Mouse (Mus musculus): Measurements from ENCODE around the gene Fam208a.

The Fam208a gene

DNA sequence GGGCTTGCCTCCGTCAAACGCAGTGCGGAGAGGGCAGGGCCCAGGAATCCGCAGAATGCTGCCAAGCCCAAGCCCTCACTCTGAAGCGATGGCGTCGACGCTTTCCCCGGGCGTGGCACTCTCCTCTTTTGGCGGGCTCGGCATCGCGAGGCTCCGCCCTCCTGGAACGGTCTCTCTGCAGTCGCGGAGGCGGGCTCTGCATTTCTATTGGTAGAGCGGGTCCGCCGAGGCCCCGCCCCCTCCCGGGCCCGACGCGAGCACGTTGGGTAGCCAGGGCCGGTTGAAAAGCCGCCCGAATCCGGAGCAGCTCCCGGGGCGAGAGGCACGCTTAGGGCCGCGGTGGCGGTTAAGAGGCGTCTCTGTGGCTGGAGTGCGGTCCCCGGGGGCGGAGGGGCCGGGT, at the start of gene Fam208a:
Fam208a (plus strand) TSS at position 262 of the 400 bp plus-strand sequence.
- peak; percentile 96 for DNase-seq (ENCODE audit: low read depth)

DNA sequence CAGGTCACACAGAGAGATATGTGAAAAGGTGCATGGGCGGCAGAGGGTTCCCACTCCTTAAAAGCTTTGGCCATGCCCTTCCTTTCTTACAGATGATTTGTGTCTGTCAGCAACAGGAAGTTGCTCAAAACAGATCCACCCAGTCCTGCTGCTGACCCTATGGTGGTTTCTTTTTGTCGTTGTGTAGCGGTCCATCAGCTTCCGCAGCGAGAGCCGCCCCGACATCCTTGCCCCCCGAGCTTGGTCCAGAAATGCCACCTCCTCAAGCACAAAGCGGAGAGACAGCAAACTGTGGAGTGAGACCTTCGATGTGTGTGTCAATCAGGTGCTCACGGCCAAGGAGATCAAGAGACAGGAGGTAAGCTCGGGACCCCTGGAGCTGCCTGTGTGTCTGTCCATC, 49.2 kb upstream of the Fam208a start:
- no peak for DNase-seq (ENCODE audit: low read depth)

DNA sequence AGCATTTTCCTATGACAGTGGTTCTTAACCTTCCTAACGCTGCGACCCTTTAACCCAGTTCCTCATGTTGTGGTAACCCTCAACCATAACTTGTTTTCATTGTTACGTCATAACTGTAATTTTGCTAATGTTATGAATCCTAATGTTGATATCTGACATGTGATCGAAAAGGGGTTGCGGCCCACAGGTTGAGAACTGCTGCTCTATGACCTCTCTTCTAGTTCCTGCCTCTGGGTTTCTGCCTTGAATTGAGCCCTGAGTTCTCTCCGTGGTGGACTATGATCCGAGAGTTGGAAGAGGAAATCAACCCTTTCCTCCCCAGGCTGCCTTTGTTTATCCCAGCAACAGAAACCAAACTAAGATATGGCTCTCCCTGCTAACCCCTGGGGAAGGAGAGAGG, 47.2 kb upstream of the Fam208a start:
- no peak for DNase-seq (ENCODE audit: low read depth)

DNA sequence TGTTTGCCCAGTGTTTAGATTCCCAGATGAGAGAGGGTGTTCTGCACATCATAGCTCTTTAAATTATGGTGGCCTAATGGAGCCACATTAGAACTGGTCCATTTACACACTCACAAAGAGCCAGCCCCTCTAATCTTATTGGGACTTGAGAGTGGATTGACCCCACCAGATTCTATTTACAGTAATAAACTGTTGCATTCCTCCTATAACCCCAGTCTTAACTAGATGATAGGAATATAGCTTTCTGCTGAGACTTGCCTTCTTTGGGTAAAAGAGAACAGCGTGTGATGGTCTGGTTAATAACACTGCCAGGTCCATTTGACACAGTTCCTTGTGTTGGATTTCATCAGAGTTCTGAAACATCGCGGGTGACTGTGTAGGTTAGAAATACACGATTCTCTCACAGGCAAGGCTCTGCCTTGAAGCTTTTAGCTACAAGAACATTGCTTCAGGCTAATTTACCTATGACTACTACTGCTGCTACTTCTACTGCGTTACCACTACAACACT, 45.3 kb upstream of the Fam208a start:
- DNase-seq (ENCODE audit: low read depth) = no peak

DNA sequence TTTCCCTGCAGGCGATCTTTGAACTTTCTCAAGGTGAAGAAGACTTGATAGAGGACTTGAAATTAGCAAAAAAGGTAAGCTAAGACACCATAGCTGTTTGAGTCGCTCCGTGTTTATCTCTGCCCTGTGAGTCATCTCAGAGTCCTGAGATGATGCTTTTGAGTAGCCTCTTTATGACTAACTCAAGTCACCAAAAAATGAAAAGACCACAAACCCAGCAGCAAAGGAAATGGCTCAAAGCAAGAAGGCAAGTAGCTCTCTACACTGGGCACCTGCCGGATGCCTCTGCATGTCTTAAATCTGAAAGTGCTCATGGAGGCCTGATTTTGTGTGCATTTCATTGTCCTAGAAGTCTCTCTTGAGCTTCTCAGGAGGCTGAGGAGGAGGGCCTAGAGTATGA, 44.5 kb upstream of the Fam208a start:
- peak; percentile 75 for DNase-seq (ENCODE audit: low read depth)

DNA sequence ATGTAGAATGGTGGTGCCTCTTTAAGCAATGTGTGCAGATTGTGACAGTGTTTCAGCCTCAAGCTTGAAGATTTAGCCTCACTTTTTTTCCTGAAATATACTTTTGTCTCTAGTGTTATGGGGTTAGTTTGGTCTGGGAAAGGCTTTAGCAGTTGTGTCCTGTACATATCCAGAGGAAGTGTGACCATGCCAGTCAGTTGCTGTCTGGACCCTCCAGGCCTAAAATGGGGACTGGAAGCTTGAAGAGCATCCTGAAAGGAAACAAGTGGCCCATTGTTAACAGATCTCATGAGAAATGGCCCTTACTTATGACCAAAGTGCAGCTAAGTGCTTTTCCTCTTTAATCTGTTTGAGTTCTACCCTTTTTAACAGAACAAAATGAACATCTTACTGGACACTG, 40.0 kb upstream of the Fam208a start:
- DNase-seq (ENCODE audit: low read depth) = no peak

DNA sequence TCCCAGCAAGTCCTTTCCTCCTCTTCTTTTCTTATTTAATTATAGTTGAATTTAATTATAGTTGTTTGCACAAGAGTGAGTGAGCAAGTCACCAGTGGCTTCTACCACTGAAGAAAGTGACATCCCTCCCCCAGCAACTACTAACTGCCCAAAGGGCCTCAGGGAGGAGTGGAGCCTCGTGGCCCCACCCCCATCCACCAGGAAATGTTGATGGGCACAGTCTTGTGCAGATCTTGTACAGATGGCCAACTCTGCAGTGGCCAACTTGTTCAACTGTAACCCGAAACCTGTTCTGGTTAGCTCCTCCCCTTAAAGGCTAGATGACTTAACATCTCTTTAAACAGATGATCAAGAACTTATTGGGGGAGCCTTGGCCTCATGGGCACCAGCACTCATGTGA, 38.9 kb upstream of the Fam208a start:
- DNase-seq (ENCODE audit: low read depth) = no peak

DNA sequence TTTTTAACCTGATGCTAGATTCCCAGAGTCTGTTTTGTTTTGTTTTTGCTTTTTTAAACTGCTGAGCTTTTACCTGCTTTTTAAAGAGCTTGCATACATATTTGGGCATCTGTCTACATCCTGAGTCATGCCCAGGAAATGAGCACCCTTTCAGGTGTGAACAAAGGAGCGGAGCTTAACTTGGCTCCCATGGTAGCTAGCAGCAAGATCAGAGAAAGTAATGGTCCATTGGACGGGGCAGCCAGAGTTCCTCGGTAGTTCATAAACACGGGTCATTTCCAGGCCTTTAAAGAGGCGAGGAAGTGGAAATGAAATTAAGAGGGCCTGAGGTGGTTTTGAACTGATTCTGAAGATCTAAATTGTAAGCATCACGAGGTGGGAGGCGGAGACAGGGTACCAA, 38.0 kb upstream of the Fam208a start:
- DNase-seq (ENCODE audit: low read depth) = peak; percentile 63

DNA sequence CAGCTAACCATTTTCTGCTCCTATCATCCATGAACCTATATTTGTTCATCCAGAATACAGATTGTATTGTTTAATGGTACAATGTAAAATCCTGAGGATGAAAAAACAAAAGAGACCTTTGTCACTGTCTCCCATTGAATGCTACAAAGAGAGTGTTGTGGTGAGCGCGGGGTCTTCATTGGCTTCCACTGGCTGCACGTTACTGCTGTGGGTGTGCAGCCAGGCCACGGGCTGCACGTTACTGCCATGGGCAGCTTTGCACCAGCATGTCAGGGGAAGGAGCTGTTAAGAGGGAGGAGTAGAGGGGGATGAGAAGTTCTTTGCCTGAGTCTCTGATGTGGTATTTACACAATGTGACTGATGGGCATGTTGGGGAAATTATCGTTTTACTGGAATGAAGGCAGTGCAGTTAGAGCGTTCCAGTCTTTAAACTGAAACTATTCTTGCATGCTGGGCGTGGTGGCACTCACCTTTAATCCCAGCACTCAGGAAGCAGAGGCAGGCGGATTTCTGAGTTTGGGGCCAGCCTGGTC, 36.8 kb upstream of the Fam208a start:
- DNase-seq (ENCODE audit: low read depth) = peak; percentile 56

DNA sequence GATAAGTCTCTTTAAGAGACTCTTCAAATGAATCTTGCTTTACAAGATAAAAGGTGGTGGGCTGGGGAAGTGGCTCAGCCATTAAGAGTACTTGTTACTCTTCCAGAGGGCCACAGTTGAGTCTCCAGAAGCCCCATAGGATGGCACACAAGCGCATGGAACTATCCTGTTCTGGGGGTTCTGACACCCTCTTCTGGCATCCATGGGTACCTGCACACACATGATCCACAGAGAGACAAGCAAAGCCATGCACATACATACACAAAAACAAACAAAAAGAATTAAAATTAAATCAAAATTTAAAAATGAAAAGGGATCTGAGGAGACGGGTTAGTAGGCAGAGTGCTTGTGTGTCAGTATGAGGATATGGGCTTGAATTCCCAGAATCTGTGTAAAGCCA, 36.0 kb upstream of the Fam208a start:
- DNase-seq (ENCODE audit: low read depth) = no peak

DNA sequence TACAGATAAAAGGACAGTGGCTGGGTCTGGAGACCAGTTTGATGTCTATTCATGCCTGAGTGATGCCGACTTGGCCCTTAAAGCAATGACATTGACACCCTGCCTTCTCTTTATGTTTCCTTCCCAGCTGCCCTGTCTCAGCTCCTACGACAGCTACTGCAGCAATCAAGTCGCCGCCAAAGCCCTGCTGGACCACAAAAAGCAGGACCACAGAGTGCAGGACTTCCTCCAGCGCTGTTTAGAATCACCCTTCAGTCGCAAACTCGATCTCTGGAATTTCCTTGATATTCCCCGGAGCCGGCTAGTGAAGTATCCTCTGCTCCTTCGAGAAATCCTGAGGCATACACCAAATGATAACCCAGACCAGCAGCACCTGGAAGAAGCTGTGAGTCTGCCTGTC, 34.8 kb upstream of the Fam208a start:
- DNase-seq (ENCODE audit: low read depth) = no peak

DNA sequence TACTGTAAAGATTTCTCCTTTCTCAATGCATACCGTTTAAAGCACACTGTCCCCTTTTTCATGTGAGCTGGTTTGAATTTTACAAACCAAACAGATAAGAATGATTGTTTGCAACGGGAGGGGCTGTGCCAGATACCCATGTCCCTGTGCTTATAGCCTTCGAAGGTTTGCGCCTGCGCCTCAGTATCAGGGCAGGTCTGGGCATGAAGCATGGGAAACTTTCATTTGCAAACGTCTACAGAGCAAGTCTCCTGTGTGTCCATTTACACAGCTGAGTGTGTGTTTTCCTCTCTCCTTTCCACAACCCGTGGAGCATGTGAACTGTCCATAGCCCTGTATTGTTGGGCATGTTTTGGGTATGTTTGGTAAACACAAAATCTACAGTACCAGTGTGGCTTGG, 32.2 kb upstream of the Fam208a start:
- DNase-seq (ENCODE audit: low read depth) = no peak

DNA sequence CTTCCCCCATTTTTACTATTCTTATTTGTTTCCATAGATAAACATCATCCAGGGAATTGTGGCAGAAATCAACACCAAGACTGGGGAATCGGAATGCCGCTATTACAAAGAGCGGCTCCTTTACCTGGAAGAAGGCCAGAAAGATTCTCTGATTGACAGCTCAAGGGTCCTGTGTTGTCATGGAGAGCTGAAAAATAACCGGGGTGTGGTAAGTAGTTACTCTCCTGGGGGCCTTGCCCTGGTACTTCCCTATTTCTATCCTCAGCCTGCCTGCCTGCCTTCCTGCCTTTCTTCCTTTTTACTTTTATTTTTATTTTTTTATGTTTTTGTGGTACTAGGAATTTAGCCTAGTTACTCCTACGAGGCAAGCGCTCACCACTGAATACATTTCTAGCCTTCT, 31.1 kb upstream of the Fam208a start:
- no peak for DNase-seq (ENCODE audit: low read depth)

DNA sequence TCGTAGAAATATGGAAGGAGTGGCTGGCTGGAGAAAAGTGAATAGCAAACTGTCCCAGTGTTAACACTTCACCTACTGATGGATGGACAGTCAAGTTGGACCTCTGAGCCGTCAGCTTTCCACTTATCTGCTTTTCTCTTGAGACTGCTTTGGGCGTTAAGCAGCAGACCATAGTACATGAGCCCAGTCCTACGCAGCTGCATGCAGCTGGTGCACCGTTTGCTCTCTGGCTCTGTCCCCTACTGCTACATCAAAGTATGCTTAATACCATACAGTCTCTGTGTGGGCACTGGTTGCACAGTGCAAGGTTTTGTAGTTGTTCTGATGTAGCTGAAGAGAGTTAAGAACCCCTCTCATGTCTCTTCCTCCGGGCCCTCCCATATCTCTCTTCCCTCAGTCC, 28.1 kb upstream of the Fam208a start:
- no peak for DNase-seq (ENCODE audit: low read depth)

DNA sequence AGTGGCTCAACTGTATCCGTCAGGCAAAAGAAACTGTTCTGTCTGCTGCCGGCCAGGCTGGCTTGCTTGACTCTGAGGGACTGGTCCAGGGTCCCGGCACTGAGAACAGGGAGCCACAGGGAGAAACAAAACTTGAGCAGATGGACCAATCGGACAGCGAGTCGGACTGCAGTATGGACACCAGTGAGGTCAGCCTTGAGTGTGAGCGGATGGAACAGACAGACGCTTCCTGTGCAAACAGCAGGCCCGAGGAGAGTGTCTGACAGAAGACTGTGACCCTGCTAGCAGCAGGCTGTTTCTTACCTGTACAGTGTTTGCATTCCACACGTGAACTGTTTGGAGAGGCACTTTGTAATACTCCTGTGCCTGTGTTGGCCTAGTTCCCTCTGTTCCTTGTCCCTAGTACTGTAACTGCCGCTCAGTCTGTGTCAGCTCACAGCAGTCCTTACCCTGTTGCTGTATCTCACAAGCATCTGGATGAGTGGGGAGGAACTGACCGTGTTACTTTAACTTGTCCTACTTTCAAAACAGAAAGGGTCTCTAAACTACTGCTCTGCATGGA, 26.8 kb upstream of the Fam208a start:
- DNase-seq (ENCODE audit: low read depth) = peak; percentile 53

DNA sequence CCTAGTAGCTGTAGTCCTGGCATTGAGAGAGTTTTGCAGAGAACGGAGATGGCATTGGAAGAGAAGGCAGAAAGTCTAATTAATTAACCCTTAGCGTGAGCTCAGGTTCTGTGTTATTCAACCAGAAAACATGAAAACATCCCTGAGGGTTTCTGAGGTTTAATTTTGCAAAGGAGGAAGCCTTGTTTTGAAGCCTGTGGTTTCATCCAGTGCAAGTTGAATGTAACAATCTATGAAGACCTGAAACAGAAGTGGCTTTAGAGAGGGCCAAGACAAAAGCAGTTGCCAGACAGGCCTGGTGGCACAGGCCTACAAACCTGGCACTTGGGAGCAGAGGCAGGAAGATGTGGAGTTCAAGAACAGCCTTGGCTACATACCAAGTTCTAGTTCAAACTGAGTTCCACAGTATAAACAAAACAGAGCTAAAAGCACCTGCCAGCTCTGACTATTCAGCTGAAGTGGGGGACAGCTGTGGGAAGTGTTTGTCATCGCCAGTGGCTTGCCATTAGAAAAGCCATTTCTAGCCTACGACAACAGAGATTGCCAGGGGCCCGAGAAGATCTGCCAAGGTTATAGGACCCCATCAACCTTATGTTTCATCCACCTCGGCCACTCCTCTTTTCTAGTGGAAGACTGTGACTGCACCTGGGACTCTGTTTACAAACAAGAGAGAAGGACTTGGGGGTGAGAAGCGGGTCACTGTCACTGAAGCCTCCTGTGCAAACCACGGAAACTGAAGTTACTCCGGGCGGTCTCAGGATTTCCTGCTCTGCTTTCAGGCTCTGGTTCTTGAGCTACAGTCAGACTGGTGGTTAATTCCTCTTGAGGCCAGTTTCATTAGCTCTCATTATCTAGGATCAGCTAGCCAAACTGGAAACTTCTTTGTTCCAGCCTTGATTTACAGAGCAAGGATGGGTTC, 26.0 kb upstream of the Fam208a start:
- DNase-seq (ENCODE audit: low read depth) = peak; percentile 67

DNA sequence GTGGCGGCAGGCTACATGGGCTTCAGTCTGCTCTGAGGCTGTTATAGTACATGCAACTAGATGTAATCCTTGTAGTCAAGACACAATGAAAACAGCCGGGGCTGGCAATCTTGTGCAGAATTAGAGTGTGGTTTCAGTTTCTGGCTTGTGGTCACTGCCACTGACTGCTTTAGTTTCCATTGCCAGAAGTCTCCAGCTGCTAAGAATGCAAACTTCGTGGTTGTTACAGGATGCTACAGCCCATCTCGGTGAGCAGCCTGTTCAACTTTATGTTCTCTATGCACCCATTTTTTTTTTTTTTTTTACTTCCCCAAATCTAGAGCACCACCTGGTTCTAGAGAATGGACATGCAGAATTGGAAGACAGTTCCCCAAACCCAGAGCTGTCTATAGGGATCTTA, 23.2 kb upstream of the Fam208a start:
- DNase-seq (ENCODE audit: low read depth) = peak; percentile 88

DNA sequence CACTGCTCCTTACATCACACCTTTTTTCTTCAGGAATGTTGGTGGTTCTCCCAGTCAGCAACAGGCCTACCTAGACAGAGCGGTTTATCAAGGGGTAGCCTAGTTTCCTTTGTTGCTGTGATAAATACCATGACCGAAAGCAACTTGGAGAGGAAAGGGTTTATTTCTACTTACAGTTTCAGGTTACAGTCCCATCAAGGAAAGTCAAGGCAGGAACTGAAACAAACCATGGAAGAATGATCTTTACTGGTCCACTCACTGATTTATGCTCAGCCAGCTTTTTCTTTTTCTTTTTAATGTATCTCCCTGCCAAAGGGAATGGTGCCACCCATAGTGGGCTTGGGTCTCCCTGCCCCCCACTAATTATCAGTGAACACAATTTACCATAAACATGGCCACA, 22.7 kb upstream of the Fam208a start:
- no peak for DNase-seq (ENCODE audit: low read depth)

DNA sequence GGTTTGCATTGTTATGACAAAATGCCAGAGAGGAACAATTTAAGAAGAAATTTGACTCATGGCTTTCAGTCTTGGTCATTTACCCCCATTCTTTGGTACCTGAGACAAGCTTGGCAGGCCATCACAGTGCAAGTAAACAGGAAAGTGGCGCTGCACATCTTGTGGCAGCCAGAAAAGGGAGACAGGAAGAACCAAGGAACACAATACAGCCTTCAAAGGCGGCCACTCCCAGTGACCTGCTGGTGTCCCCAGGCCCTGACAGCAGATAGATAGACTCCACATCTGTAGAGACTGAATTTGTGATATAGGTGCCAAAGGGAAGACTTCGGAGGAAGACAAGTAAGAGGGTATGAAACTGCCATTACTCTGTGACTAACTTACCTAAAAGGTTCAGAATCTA, 20.4 kb upstream of the Fam208a start:
- peak; percentile 47 for DNase-seq (ENCODE audit: low read depth)

DNA sequence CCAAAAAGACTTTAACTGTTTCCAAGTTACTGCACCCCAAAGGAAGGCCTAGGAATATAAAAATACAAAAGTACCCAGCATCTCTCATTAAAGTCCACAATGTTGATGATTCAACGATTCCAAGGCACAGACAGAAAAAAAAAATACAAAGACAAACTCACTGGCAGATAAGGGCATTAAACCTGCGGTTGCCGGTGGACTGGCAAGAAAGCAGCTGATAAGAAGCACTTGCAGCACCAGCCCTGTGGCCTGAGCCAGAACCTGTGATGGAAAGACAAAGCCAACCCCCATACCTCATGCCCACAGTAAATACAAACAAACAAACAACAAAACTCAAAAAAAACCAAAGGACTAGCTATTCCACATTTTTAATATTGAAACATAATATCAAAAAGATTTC, 19.0 kb upstream of the Fam208a start:
- no peak for DNase-seq (ENCODE audit: low read depth)

DNA sequence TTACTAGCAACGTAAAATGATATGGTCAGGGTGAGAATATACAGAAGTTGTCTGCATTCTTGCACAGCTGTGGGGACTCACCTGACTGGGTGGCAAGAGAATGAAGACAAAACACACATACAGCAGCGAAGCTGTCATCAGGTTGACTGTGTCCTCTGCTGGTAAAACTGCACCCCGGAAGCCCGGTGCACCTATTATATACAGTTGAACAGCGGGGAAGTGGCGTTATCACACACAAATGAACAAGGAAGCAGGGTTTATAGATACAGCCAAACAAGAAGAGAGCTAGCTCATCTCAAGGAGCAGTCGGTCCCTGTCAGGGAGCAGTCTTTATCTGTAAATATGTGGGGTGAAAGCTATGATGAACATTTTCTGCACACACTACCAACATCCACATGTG, 17.1 kb upstream of the Fam208a start:
- DNase-seq (ENCODE audit: low read depth) = peak; percentile 45

DNA sequence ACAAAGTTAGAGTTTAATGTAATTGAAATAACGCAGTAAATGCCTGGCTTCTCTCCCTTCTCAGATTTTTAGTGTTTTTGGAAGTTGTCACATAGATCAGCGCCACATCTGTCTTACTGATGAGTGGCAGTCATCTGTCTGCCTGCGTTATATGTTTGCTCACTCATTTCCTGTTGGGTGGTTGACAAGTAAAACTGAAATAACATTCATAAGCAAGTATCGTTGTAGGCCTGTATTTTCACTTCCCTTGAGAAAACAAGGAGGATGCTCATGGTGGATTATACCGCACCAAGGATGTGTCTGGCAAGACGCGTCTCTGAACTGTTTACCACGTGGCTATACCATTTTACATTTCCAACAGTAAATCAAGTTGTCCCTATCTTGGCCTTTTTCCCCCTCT, 15.9 kb upstream of the Fam208a start:
- peak; percentile 73 for DNase-seq (ENCODE audit: low read depth)

DNA sequence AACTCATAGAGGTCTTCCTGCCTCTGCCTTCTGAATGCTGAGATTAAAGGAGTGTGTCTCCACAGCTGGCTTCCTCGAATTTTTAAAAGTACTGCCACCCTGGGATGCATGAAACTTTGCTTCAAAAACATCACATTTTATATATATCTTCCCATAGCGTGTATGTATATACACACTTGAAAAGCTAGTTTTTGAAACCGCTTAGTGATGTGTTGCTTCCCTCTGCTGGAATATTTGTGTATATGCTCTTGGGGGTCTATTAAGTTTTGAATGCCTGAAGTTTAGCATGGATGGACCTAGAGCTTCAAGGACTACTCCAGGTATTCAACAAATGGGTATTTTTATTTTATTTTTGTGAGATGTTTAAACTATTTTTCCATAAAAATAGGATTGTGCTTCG, 14.7 kb upstream of the Fam208a start:
- peak; percentile 83 for DNase-seq (ENCODE audit: low read depth)
